Mouse (Mus musculus): ENCODE data around the gene Col4a6. TPM values are rescaled to one million over a fixed set of nuclear protein-coding genes. Genes with fewer than 3 reads are reported as not detected.
A peak's percentile ranks its signal among the peaks of the same experiment; 100 is the strongest.

The Col4a6 gene
- polyA plus RNA-seq, 1 experiment from 2014 or later: 1.6 TPM

- Histone ChIP-seq H3K27ac (ENCODE audit: low read length) (no peak overlapping the region), H3K9ac (replicated peaks; ENCODE audit: low read depth) (no peak overlapping the region), H3K27me3 (replicated peaks; ENCODE audit: insufficient read depth, low read length) (no peaks in the 10 kb centered on the region), H3K4me2 (replicated peaks; ENCODE audit: low read depth, low read length) (no peak overlapping the region), H3K36me3 (ENCODE audit: insufficient read depth, low read length) (no peaks in the 10 kb centered on the region), H3K9me3 (ENCODE audit: low read length) (no peaks in the 10 kb centered on the region), H3K4me1 (ENCODE audit: insufficient read depth, low read depth, low read length) (no peaks in the 10 kb centered on the region), H3K4me3 (ENCODE audit: low read depth, low read length) (no peak overlapping the region)
- DNase-seq (ENCODE audit: low spot score) (no peak), ATAC-seq (no peak)
- WGBS: 57% methylated on average over 3 of the region's 3 CpGs
- no peak for TF ChIP-seq CTCF (IDR thresholded peaks at IDR 0.05)
Measured at GRCm38 (mm10) chrX:141292702-141293462, 181.0 kb downstream of the Col4a6 start.

GRCm38 (mm10) chrX:141276397-141276796 lies 197.5 kb downstream of the Col4a6 start:
- H3K4me3 ChIP-seq (ENCODE audit: low read depth, low read length): no peak overlapping the region
- no peak for ATAC-seq
- H3K9ac ChIP-seq (replicated peaks; ENCODE audit: low read depth): no peak overlapping the region
- H3K4me2 ChIP-seq (replicated peaks; ENCODE audit: low read depth, low read length): no peak overlapping the region
- no peaks in the 10 kb centered on the region for H3K4me1 ChIP-seq (ENCODE audit: insufficient read depth, low read depth, low read length)
- WGBS: 90% methylated on average over 2 of the region's 2 CpGs
- no peak for DNase-seq (ENCODE audit: low spot score)
- TF ChIP-seq EP300 (IDR thresholded peaks at IDR 0.05) (no peak), CTCF (IDR thresholded peaks at IDR 0.05) (no peak)
- no peaks in the 10 kb centered on the region for H3K9me3 ChIP-seq (ENCODE audit: low read length)
- H3K27ac ChIP-seq (ENCODE audit: low read length): no peak overlapping the region
- H3K36me3 ChIP-seq (ENCODE audit: insufficient read depth, low read length): no peaks in the 10 kb centered on the region
- no peaks in the 10 kb centered on the region for H3K27me3 ChIP-seq (replicated peaks; ENCODE audit: insufficient read depth, low read length)

DNA sequence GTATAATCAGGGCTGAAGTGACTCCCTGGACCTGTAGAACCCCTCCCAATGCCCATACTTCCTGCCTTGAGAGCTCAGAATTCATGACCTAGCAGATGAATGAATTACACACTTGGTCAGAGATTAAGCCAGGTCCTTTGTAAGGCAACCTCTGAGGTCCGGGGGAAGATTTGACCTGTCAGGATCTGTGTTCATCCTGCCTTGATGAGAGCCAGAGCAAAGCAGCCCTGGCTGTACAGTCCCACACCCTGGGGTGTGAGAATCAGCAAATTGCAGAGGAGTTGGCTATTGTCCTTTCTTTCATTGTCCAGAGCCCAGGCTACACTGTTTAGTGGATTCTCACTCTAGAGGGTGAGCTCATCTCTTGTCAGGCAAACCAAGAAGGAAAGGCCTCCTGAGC lies 207.9 kb downstream of the Col4a6 start:
- no peaks in the 10 kb centered on the region for H3K4me1 ChIP-seq (ENCODE audit: insufficient read depth, low read depth, low read length)
- ATAC-seq: no peak
- WGBS: 53% methylated on average over 1 of the region's 1 CpGs
- H3K4me2 ChIP-seq (replicated peaks; ENCODE audit: low read depth, low read length): no peak overlapping the region
- TF ChIP-seq EP300 (IDR thresholded peaks at IDR 0.05) (no peak), CTCF (IDR thresholded peaks at IDR 0.05) (no peak)
- no peaks in the 10 kb centered on the region for H3K9me3 ChIP-seq (ENCODE audit: low read length)
- no peak for DNase-seq (ENCODE audit: low spot score)
- no peak overlapping the region for H3K27ac ChIP-seq (ENCODE audit: low read length)
- no peaks in the 10 kb centered on the region for H3K27me3 ChIP-seq (replicated peaks; ENCODE audit: insufficient read depth, low read length)
- H3K36me3 ChIP-seq (ENCODE audit: insufficient read depth, low read length): no peaks in the 10 kb centered on the region
- no peak overlapping the region for H3K4me3 ChIP-seq (ENCODE audit: low read depth, low read length)
- H3K9ac ChIP-seq (replicated peaks; ENCODE audit: low read depth): no peak overlapping the region

- H3K9me3 ChIP-seq (ENCODE audit: low read length): no peaks in the 10 kb centered on the region
- H3K27ac ChIP-seq (ENCODE audit: low read length): no peak overlapping the region
- no peak overlapping the region for H3K4me3 ChIP-seq (ENCODE audit: low read depth, low read length)
- no peaks in the 10 kb centered on the region for H3K27me3 ChIP-seq (replicated peaks; ENCODE audit: insufficient read depth, low read length)
- H3K4me1 ChIP-seq (ENCODE audit: insufficient read depth, low read depth, low read length): no peaks in the 10 kb centered on the region
- 57% methylated on average over 1 of the region's 1 CpGs for WGBS
- ATAC-seq (no peak), DNase-seq (ENCODE audit: low spot score) (no peak)
- TF ChIP-seq CTCF (IDR thresholded peaks at IDR 0.05) (no peak), EP300 (IDR thresholded peaks at IDR 0.05) (no peak)
- H3K4me2 ChIP-seq (replicated peaks; ENCODE audit: low read depth, low read length): no peak overlapping the region
- no peaks in the 10 kb centered on the region for H3K36me3 ChIP-seq (ENCODE audit: insufficient read depth, low read length)
- no peak overlapping the region for H3K9ac ChIP-seq (replicated peaks; ENCODE audit: low read depth)
Measured at GRCm38 (mm10) chrX:141249636-141250035, 224.2 kb downstream of the Col4a6 start.

- 60% methylated on average over 2 of the region's 2 CpGs for WGBS
- Histone ChIP-seq H3K4me2 (replicated peaks; ENCODE audit: low read depth, low read length) (no peak overlapping the region), H3K4me3 (ENCODE audit: low read depth, low read length) (no peak overlapping the region), H3K9me3 (ENCODE audit: low read length) (no peaks in the 10 kb centered on the region), H3K36me3 (ENCODE audit: insufficient read depth, low read length) (no peaks in the 10 kb centered on the region), H3K4me1 (ENCODE audit: insufficient read depth, low read depth, low read length) (no peaks in the 10 kb centered on the region), H3K9ac (replicated peaks; ENCODE audit: low read depth) (no peak overlapping the region), H3K27me3 (replicated peaks; ENCODE audit: insufficient read depth, low read length) (no peaks in the 10 kb centered on the region), H3K27ac (ENCODE audit: low read length) (no peak overlapping the region)
- ATAC-seq (no peak), DNase-seq (ENCODE audit: low spot score) (peak; percentile 37)
- TF ChIP-seq EP300 (IDR thresholded peaks at IDR 0.05) (no peak), CTCF (IDR thresholded peaks at IDR 0.05) (peak; percentile 77)
Measured at GRCm38 (mm10) chrX:141236564-141237333, 237.1 kb downstream of the Col4a6 start.

DNA sequence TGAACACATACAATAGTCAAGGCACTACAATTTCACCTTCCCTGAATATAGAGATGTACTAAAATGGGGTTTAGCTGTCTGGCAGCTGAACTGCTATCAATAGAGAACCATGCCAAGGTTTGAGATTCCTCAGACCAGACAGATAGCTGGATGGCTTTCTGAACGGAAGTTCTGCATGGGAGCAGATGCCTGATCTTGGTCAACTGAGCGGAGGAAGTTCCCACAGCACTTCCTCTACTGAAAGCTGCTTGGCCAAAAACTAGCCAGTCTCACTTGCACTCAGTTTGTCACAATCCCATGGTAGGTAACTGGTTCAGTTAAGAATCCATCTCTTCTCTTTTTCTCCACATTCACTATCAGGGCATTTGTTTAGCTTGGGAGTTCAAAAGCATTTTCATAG lies 245.7 kb downstream of the Col4a6 start:
- no peaks in the 10 kb centered on the region for H3K36me3 ChIP-seq (ENCODE audit: insufficient read depth, low read length)
- H3K9ac ChIP-seq (replicated peaks; ENCODE audit: low read depth): no peak overlapping the region
- ATAC-seq (no peak), DNase-seq (ENCODE audit: low spot score) (no peak)
- WGBS: 77% methylated on average over 2 of the region's 2 CpGs
- no peaks in the 10 kb centered on the region for H3K9me3 ChIP-seq (ENCODE audit: low read length)
- no peaks in the 10 kb centered on the region for H3K4me1 ChIP-seq (ENCODE audit: insufficient read depth, low read depth, low read length)
- H3K4me2 ChIP-seq (replicated peaks; ENCODE audit: low read depth, low read length): no peak overlapping the region
- H3K4me3 ChIP-seq (ENCODE audit: low read depth, low read length): no peak overlapping the region
- TF ChIP-seq CTCF (IDR thresholded peaks at IDR 0.05) (no peak), EP300 (IDR thresholded peaks at IDR 0.05) (no peak)
- H3K27me3 ChIP-seq (replicated peaks; ENCODE audit: insufficient read depth, low read length): no peaks in the 10 kb centered on the region
- no peak overlapping the region for H3K27ac ChIP-seq (ENCODE audit: low read length)

All from lung, postnatal 0 days (tissue).